Mouse (Mus musculus): ENCODE measurements around the gene Bmpr1a.
A peak's percentile ranks its signal among the peaks of the same experiment; 100 is the strongest.
"Not testable (repeated sequence)": the region's sequence is repeated elsewhere in the genome, so short reads cannot be mapped to it uniquely, and the experiment has no call there.

The Bmpr1a gene

GRCm38 (mm10) chr14:34447659-34448058, 55.5 kb downstream of the Bmpr1a start:
- no peak for DNase-seq

DNA sequence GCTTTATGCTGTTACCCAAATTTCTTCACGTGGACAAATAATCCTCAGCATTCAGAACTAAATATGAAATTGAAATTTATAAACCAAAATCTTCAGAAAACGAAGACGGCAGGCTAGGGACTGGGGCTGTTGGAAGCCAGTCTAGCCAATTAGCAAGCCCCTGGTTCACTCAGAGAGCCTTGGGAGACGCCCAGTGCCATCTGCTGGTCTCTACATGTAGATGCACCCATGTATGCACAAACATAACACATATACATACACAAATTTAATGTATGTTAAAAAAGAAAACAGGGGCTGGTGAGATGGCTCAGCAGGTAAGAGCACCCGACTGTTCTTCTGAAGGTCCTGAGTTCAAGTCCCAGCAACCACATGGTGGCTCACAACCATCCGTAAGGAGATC, 56.5 kb downstream of the Bmpr1a start:
- no peak for DNase-seq

GRCm38 (mm10) chr14:34445348-34445747, 57.8 kb downstream of the Bmpr1a start:
- DNase-seq: no peak

DNA sequence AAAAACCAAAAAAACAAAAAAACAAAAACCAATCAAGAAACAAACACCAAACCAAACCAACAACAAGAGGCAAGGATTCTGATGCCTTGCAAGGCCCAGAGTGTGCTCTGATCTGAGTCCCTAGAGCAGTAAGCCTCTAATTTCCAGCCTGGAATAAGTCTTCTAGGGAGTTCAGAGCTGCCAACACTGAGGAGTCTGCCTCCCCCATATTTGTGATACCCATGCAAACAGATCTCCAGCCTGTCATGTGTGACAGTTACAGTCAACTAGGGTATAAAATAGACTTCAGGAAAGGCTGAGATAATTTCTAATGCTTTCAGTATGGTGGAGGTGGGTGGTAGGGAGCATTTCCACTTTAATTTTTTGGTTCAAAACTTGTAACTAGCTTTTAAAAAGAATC, 58.2 kb downstream of the Bmpr1a start:
- no peak for DNase-seq

DNA sequence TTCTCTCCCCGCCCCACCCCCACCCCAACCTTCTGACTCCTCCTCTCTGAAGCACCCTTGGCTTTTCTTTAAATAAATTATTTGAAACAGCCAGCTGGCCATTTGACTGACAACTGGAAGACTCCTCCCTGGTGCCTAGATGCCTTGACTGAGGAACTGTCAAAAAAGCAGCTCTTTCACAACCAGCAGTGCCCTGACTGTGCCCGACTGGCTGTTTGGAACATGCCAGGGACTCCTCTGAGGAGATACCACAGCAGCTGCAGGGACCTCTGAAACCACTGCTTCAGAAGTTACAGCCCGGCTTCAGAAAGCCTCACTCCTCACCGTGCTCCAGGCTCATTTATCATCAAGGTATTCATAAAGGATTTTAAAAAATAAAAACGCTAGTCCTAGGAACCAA, 58.8 kb downstream of the Bmpr1a start:
- DNase-seq: no peak

DNA sequence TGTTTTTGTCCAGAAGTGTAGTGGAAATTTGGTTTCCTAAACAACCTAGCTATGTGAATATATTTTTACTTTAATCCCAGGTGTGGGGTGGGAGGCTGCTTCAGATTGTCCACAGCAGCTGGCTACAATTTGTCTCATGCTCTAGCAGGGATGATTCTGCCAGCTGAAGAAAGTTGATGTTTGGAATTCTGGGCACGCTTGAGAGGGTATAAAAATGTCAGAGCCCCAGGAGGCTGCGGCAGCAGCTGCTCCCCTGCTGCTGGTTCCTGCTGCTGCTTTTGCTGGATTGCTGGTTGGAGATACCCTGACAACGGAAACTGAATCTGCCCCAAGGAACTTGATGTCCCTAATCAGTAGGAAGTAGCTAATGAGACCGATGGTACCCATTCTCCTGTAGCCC, 60.6 kb downstream of the Bmpr1a start:
- DNase-seq: no peak

DNA sequence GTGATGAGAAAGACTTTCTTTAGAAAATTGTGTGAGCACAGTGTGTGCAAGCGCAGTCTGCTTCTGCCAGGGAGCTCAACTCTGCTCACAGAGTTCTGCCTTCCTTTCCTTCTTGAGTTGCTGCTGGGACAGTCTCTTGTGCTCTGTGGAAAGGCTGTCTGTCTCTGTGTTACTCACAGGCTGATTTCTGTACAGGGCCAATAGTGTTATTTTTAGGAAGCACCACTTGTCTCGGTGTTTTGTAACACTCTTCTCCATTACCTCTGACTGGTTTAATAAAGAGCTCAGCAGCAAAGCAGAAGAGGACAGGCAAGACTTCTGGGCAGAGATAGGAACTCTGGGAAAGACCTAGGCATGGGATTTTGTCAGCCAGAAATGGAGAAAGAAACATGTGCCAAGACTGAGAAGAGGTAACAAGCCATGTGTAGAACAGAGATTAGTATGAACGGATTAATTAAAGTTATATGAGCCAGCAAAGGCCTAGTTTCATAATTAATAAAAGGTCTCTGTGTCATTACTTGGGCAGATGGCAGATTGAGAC, 62.5 kb downstream of the Bmpr1a start:
- DNase-seq: no peak

DNA sequence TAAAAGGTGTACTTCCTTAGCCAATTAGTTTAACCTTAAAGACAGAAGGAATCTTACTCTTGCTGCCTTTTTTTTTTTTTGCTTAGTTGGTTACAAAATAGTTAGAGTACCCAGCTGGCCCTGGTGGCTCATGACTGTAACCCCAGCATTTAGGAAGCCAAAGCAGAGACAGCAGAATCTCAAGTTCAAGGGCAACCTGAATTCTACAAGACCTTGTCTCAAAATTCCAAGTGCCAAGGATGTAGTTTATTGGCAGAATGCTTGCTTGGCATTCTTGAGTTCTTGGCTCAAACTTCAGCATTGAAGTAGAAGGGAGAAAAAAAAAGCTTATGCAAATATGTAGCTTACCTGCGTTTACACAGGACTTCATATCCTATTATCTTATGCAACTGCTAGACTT, 74.1 kb downstream of the Bmpr1a start:
- DNase-seq: no peak

- no peak for DNase-seq
Observed at GRCm38 (mm10) chr14:34428274-34428673, 74.9 kb downstream of the Bmpr1a start.

GRCm38 (mm10) chr14:34421078-34421477, 82.1 kb downstream of the Bmpr1a start:
- DNase-seq: no peak

- no peak for DNase-seq
Observed at GRCm38 (mm10) chr14:34417501-34417900, 85.6 kb downstream of the Bmpr1a start.

DNA sequence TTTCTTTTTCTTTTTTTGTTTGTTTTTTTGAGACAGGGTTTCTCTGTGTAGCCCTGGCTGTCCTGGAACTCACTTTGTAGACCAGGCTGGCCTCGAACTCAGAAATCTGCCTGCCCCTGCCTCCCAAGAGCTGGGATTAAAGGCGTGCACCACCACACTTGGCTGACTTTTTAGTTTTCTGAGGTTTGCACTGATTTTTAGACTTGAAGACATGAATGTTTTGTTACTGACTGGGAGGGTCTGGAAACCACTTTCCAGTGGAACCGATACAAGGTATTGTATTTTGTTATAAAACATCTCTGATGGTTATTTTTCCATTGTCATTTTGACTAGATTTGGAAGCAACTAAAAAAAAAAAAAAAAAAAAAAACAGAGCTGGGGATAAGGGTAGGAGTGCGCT, 86.2 kb downstream of the Bmpr1a start:
- not testable (repeated sequence) for DNase-seq

GRCm38 (mm10) chr14:34412164-34412896, 90.8 kb downstream of the Bmpr1a start:
- no peak for DNase-seq

DNA sequence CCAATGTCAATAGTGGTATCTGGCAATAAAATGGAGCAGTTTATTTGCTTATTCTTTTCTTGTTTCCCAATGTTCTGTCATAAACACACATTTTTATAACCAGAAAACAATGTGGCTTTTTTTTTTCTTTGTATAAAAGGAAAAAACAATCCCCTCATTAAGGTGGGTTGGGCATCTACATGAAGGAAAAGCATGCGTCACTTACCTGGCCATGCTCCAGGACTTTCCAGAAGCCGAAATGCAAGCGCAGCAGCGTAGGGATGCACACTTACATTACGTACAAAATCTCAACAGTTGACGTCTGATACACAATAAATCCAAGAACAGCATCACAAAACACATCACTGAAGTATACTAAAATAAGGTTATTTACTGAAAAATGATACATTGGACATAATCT, 92.4 kb downstream of the Bmpr1a start:
- peak in 1 of 2 experiments; percentile 28 for DNase-seq

GRCm38 (mm10) chr14:34403424-34403823, 99.7 kb downstream of the Bmpr1a start:
- no peak for DNase-seq

GRCm38 (mm10) chr14:34402871-34403270, 100.3 kb downstream of the Bmpr1a start:
- peak in 1 of 2 experiments; percentile 31 for DNase-seq

GRCm38 (mm10) chr14:34401135-34401534, 102.0 kb downstream of the Bmpr1a start:
- peak; percentile 86 to 92 for DNase-seq

DNA sequence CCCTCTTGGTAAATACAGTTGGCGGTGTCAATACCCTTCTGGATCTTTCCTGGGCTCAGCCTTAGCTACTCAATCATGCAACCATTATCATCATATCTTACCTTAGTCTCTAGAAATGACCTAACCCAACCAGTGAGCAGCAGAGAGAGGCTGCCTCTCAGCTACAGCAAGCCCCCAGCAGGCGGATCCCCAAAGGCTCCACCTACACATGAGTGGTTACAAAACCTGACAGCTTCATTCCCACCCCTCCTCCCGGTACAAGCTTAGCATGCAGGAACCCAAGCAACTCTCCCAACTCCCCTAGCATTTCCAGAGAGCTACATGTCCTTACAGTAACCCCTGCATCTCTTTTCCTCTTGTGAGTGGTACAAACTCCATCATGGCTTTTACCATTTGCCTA, 103.1 kb downstream of the Bmpr1a start:
- no peak for DNase-seq

DNA sequence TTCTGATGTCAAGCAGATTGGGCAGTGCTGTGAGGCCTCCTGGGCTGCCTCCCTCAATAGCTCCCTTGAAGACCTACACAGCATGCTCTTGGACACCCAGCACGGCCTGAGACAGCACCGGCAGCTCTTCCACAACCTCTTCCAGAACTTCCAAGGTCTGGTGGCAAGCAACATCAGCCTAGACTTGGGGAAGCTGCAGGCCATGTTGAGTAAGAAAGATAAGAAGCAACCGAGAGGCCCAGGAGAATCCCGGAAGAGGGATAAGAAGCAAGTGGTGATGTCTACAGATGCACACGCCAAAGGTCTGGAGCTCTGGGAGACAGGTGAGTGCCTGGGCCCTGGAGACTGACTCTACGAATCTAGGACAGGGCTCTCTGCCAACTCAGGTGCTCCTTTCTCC, 103.8 kb downstream of the Bmpr1a start:
- no peak for DNase-seq

DNA sequence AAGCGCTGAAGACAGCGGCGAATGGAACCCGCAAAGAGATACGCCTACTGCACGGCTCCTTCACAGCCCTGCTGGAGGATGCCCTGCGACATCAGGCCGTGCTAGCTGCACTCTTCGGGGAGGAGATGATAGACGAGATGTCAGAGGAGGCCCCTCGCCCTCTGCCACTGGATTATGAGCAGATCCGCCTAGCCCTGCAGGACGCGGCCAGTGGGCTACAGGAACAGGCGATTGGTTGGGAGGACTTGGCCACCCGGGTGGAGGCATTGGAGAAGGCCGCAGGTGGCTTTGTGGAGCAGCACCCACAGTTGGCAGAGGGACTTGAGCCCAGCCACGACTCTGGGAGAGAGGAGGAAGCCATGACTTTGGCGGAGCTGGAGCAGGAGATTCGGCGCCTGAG, 104.2 kb downstream of the Bmpr1a start:
- no peak for DNase-seq

DNA sequence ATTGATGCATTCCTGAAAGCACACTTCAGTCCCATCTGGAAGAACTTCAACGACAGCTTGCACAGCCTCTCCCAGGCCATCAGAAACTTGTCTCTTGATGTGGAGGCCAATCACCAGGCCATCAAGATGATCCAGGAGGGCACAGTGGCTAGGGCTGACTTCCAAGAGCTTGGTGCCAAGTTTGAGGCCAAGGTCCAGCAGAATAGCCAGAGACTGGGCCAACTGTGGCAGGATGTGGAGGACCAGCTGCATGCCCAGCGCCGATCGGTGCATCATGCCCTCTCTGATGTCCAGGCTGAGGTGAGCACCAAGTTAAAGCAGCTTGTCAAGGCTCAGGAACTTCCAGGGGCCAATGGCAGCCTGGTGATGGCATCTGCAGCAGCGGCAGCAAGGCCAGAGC, 105.3 kb downstream of the Bmpr1a start:
- peak; percentile 56 to 70 for DNase-seq

- peak in 1 of 2 experiments; percentile 6 for DNase-seq
Observed at GRCm38 (mm10) chr14:34393295-34393694, 109.8 kb downstream of the Bmpr1a start.

- DNase-seq: no peak
Observed at GRCm38 (mm10) chr14:34382921-34383704, 120.0 kb downstream of the Bmpr1a start.
